Mouse (Mus musculus) embryonic facial prominence, embryonic 13.5 days (tissue): ENCODE measurements around the gene Cd300lg. TPM values are rescaled to one million over a fixed set of nuclear protein-coding genes. Genes with fewer than 3 reads are reported as not detected.

Source experiments
- ATAC-seq: fragments of 200-750 bp; cut with Nextera tagmentation; 2 replicates; pipeline ENCODE4 v1.8.0; 2017; ENCODE audit warnings: low read depth; ENCODE audit not compliant: insufficient number of reproducible peaks, insufficient read depth, low FRiP score, low TSS enrichment
- H3K27ac ChIP-seq: fragments of 300-500 bp; sonication (generic); 2 replicates; pipeline ENCODE4 v1.5.1; 2015; ENCODE audit warnings: moderate library complexity, mild to moderate bottlenecking, inconsistent platforms
- H3K27me3 ChIP-seq: fragments of 300-500 bp; sonication (generic); 2 replicates; pipeline ENCODE4 v1.6.1; 2015; ENCODE audit warnings: mild to moderate bottlenecking, inconsistent platforms
- H3K36me3 ChIP-seq: fragments of 300-500 bp; sonication (generic); 2 replicates; pipeline ENCODE4 v1.6.1; 2015; ENCODE audit warnings: mild to moderate bottlenecking, inconsistent platforms
- H3K4me1 ChIP-seq: fragments of 300-500 bp; sonication (generic); 2 replicates; pipeline ENCODE4 v1.6.1; 2015; ENCODE audit warnings: inconsistent platforms
- H3K4me2 ChIP-seq: fragments of 300-500 bp; sonication (generic); 2 replicates; pipeline ENCODE4 v1.6.1; 2015; ENCODE audit warnings: moderate library complexity, mild to moderate bottlenecking, inconsistent platforms
- H3K4me3 ChIP-seq: fragments of 300-500 bp; sonication (generic); 2 replicates; pipeline ENCODE4 v1.5.1; 2015; ENCODE audit warnings: mild to moderate bottlenecking, inconsistent platforms
- H3K9ac ChIP-seq: fragments of 300-500 bp; sonication (generic); 2 replicates; pipeline ENCODE4 v1.6.1; 2015; ENCODE audit warnings: mild to moderate bottlenecking, inconsistent platforms
- H3K9me3 ChIP-seq: fragments of 300-500 bp; sonication (generic); 2 replicates; pipeline ENCODE4 v1.6.1; 2016; ENCODE audit warnings: inconsistent platforms
- WGBS: fragments of 180-500 bp; shearing (Covaris S2); methylation state at CpG from one replicate; pipeline ENCODE4 v1.1.7; 2015; ENCODE audit warnings: mixed read lengths; 5-methylcytosine and 5-hydroxymethylcytosine counted together
- polyA plus RNA-seq: library from polyadenylated mRNA; unstranded; fragments of >200 nt; fragmentation: Nextera tagmentation; extraction: Ambion mirVana; gene quantifications from 2 replicates; pipeline ENCODE4 v1.2.1, GENCODE M21; 2015

Gene Cd300lg
- polyA plus RNA-seq, 1 experiment from 2014 or later, result 0.45 TPM

- 70% methylated on average over 13 of the region's 13 CpGs for WGBS
- Histone ChIP-seq H3K36me3 (peaks cover 11% of the 10 kb centered on the region; the same call in 1 of the 2 replicates), H3K9ac (no peak overlapping the region), H3K9me3 (no peaks in the 10 kb centered on the region), H3K4me1 (no peaks in the 10 kb centered on the region), H3K27me3 (no peaks in the 10 kb centered on the region), H3K4me3 (no peak overlapping the region), H3K4me2 (no peak overlapping the region), H3K27ac (no peak overlapping the region)
- ATAC-seq, result no peak
Observed at GRCm38 (mm10) chr11:102010140-102010539, 31.2 kb upstream of the Cd300lg start.

DNA sequence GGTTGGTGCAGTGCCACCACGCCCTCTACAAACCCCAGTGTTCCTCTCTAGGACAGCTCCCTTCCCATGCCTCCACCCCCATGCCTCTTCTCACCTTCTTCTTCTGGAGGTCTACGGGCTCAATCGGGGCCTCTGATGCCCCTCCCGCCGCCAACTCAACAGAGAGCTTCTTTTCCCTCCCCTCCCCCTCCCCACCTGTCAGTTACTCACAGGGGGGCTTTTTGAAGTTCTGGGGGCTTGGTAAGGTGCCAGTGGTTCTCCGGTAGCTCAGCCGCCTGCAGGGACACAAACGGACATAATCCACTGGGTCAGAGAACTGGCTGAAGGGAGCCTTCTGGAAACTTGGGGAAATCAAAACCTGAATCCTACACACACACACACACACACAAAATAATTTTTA, 29.8 kb upstream of the Cd300lg start:
- Histone ChIP-seq H3K9me3 (no peaks in the 10 kb centered on the region), H3K27ac (no peak overlapping the region), H3K4me2 (no peak overlapping the region), H3K27me3 (no peaks in the 10 kb centered on the region), H3K4me3 (no peak overlapping the region), H3K9ac (no peak overlapping the region), H3K36me3 (peaks cover 11% of the 10 kb centered on the region; the same call in 1 of the 2 replicates), H3K4me1 (no peaks in the 10 kb centered on the region)
- WGBS, result 73% methylated on average over 8 of the region's 8 CpGs
- no peak for ATAC-seq

DNA sequence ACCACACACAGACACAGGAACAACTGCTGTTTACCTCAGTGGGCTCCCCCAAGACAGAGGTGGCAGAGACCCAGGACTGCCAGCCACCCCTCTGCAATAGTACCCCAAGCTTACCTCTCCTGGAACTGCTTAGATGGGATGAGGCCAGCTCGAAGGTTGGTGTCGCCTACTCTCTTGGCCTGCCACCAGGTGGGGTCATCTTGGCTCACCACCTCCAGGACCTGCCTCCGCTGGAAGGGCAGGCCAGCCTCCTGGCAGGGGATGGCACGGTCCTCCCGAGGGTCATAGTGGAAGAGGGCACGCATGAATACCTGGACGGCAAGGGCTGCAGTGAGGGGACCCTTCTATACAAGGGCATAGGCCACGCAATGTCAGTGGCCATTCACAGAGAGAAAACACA, 28.1 kb upstream of the Cd300lg start:
- H3K4me1 ChIP-seq, result no peaks in the 10 kb centered on the region
- no peak for ATAC-seq
- H3K4me2 ChIP-seq, result no peak overlapping the region
- no peak overlapping the region for H3K9ac ChIP-seq
- no peak overlapping the region for H3K27ac ChIP-seq
- WGBS, result 84% methylated on average over 8 of the region's 8 CpGs
- H3K27me3 ChIP-seq, result no peaks in the 10 kb centered on the region
- no peaks in the 10 kb centered on the region for H3K9me3 ChIP-seq
- no peak overlapping the region for H3K4me3 ChIP-seq
- H3K36me3 ChIP-seq, result peaks cover 12% of the 10 kb centered on the region; the same call in 1 of the 2 replicates

DNA sequence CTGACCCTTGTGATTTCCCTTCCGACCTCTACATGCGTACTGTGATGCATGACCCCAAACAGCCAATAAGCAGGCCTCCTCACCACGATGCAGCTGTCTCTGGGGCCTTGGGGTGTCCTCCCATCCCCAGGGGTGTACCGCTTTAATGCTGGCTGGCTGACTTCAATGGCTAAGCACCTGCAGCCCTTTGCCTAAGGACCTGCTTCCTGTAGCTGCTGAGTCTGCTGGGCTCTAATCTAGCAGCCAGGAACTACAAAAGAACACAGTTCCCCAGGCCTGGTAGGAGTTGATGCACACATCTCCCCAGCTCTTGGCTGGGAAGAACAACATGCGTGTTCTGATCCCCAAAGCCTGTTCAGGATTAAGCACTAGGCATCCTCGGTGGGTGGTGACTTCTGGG, 25.8 kb upstream of the Cd300lg start:
- WGBS, result 56% methylated on average over 6 of the region's 6 CpGs
- Histone ChIP-seq H3K4me1 (no peaks in the 10 kb centered on the region), H3K36me3 (peaks cover 9% of the 10 kb centered on the region; the same call in 1 of the 2 replicates), H3K9me3 (no peaks in the 10 kb centered on the region), H3K4me3 (no peak overlapping the region), H3K27ac (no peak overlapping the region), H3K4me2 (no peak overlapping the region), H3K27me3 (no peaks in the 10 kb centered on the region), H3K9ac (no peak overlapping the region)
- ATAC-seq, result no peak

DNA sequence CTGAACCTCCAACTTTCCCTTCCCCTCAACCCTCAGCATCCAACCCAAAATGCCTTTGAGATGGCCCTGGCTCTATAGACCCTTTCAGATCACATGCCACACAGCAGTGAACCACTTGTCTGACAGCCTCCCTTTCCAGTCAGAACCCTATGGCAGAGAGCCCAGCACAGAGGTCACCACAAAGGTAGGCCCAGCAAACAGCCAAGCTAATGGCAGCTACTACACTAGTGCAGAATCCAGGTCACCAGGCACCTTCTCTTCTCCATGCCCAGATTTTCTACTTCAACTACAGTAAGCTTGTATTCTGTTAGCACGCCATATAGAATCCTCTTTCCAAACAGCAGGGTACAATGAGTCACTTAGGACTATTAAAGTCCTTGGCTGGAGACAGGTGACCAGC, 25.2 kb upstream of the Cd300lg start:
- Histone ChIP-seq H3K27ac (no peak overlapping the region), H3K27me3 (no peaks in the 10 kb centered on the region), H3K9ac (no peak overlapping the region), H3K4me1 (peaks cover under 1% of the 10 kb centered on the region; the same call in 1 of the 2 replicates), H3K9me3 (no peaks in the 10 kb centered on the region), H3K36me3 (peaks cover 5% of the 10 kb centered on the region; the same call in 1 of the 2 replicates), H3K4me2 (no peak overlapping the region), H3K4me3 (no peak overlapping the region)
- no peak for ATAC-seq
- 92% methylated on average over 1 of the region's 1 CpGs for WGBS

DNA sequence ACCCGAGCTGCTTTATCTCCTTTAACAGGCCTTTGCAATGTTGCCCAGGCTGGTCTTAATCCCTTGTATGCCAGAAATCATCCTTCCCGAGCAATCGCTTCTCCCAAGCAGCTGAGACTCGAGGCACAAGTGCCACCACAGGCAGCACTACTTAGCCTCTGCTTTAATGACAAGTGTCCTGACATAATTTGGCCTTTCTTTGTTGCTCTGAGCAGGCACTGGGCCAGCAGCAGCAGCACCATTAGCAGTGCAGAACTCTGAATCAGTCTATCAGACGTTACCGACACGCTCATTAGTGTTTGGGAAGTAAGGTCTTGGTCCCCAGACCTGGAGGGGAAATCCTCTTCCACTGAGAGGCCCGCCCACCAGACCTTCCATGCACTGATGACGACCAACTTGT, 21.6 kb upstream of the Cd300lg start:
- Histone ChIP-seq H3K27me3 (no peaks in the 10 kb centered on the region), H3K9me3 (no peaks in the 10 kb centered on the region), H3K4me3 (no peak overlapping the region), H3K9ac (no peak overlapping the region), H3K36me3 (0 out of 2 replicates have a peak, but pooled peaks cover 3% of the 10 kb centered on the region), H3K4me1 (peaks cover 4% of the 10 kb centered on the region; the same call in 1 of the 2 replicates), H3K4me2 (no peak overlapping the region), H3K27ac (no peak overlapping the region)
- ATAC-seq, result no peak
- 74% methylated on average over 9 of the region's 9 CpGs for WGBS

- 38% methylated on average over 5 of the region's 5 CpGs for WGBS
- no peaks in the 10 kb centered on the region for H3K9me3 ChIP-seq
- H3K4me1 ChIP-seq, result peaks cover 9% of the 10 kb centered on the region; the same call in 1 of the 2 replicates
- H3K4me2 ChIP-seq, result no peak overlapping the region
- H3K36me3 ChIP-seq, result 0 out of 2 replicates have a peak, but pooled peaks cover 3% of the 10 kb centered on the region
- H3K27me3 ChIP-seq, result 0 out of 2 replicates have a peak, but pooled peaks cover 7% of the 10 kb centered on the region
- H3K9ac ChIP-seq, result no peak overlapping the region
- ATAC-seq, result no peak
- H3K4me3 ChIP-seq, result no peak overlapping the region
- H3K27ac ChIP-seq, result no peak overlapping the region
Observed at GRCm38 (mm10) chr11:102021196-102021595, 20.1 kb upstream of the Cd300lg start.

DNA sequence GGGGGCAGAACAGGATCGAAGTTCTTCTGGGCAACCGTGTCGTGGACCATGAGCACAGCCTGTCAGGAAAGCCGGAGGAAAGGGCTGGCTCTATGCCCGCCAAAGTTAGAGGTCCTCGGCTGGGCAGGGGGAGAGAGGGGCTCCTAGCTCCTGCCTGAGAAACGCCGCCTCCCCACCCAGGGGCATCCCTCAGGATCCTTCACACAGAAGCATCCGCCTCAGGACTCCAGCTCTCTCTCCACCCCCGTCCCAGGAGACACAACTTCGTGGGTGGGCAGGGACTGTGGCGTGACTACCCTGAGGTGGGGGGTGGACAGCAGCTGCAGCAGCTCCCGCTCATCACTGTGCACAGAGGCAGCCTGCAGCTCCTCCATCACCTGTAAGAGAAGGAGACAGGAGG, 17.9 kb upstream of the Cd300lg start:
- no peaks in the 10 kb centered on the region for H3K36me3 ChIP-seq
- no peak overlapping the region for H3K27ac ChIP-seq
- no peak overlapping the region for H3K4me2 ChIP-seq
- H3K4me3 ChIP-seq, result no peak overlapping the region
- ATAC-seq, result no peak
- no peak overlapping the region for H3K9ac ChIP-seq
- peaks cover 18% of the 10 kb centered on the region; the same call in 1 of the 2 replicates for H3K4me1 ChIP-seq
- H3K9me3 ChIP-seq, result no peaks in the 10 kb centered on the region
- 0 out of 2 replicates have a peak, but pooled peaks cover 10% of the 10 kb centered on the region for H3K27me3 ChIP-seq
- WGBS, result 76% methylated on average over 13 of the region's 13 CpGs

DNA sequence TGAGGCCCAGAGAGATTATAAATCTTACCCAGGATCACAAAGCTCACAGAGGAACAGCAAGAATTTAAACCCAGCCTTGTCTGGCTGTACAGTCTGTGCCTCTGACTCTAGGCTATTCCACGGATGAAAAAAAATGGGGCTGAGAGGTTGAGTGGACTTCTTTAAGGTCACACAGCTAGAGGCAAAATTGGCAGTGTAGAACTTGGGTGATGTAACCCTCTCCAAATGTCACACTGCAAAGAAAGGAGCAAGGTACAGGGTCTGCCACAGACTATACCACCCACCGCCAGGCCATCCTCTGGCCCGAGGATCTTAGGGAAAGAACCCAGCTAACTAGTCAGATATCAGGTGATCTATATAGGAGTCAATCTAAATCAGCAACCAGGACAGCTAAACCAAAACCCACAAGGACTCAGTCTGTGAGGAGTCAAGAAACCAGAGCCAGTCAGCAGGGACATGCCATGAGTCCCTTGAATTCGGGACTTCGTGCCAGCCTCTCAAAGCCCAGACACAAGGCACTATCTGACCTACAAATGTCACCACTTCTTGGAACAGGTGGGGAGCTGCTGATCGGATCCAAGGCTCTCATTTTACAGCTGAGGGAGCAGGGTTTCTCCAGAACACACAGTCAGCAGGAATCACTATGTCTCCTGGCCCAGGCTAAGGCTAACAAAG, 17.1 kb upstream of the Cd300lg start:
- 81% methylated on average over 6 of the region's 6 CpGs for WGBS
- no peak for ATAC-seq

DNA sequence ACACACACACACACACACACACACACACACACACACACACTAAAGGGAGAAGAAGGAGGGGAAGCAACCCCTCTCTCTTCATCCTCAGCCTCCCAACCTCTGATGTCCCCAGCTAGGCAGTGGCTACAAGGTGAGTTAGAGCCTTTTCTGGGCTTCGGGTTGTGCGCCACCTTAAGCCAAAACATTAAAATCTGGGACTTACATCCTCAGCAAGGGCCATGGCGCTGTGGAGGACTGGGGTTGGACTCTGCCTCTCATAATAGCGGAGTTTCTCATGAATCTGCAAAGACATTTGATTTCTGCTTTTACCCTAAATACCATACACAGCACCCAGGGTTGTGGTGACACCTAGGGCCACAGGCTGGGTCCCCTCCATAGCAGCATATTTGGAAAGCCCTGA, 16.4 kb upstream of the Cd300lg start:
- 82% methylated on average over 4 of the region's 4 CpGs for WGBS

More for the DNA sequence above, 17.1 kb upstream of the Cd300lg start:
- H3K27ac ChIP-seq, result no peak overlapping the region
- H3K36me3 ChIP-seq, result no peaks in the 10 kb centered on the region
- no peak overlapping the region for H3K4me3 ChIP-seq
- no peak overlapping the region for H3K4me2 ChIP-seq
- peaks cover 18% of the 10 kb centered on the region; the same call in 1 of the 2 replicates for H3K4me1 ChIP-seq
- no peaks in the 10 kb centered on the region for H3K9me3 ChIP-seq
- 0 out of 2 replicates have a peak, but pooled peaks cover 10% of the 10 kb centered on the region for H3K27me3 ChIP-seq
- no peak overlapping the region for H3K9ac ChIP-seq

DNA sequence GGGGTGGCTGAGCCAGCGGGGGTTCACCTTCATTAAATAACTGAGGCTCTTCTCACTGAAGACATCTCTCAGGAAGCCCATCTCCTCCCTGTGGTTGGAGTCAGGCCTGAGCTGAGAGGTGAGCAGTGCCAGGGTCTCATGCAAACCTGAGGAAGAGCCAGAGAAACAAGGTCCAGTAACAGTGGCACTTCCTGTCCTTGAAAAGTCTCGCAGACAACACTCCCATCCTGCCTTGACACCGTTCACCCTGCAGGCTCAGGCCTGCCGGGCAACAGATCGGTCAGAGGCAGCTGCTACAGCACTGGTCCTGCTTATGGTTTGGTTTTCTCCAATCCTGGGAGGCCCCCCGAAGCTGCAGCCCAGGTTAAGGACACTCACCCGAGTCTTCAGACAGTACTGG, 16.0 kb upstream of the Cd300lg start:
- Histone ChIP-seq H3K27ac (no peak overlapping the region), H3K4me2 (peak overlapping the region; percentile 92; the same call in 1 of the 2 replicates), H3K4me1 (peaks cover 18% of the 10 kb centered on the region; the same call in 1 of the 2 replicates), H3K27me3 (0 out of 2 replicates have a peak, but pooled peaks cover 12% of the 10 kb centered on the region), H3K4me3 (no peak overlapping the region), H3K9me3 (no peaks in the 10 kb centered on the region), H3K36me3 (no peaks in the 10 kb centered on the region), H3K9ac (no peak overlapping the region)
- no peak for ATAC-seq
- WGBS, result 35% methylated on average over 7 of the region's 7 CpGs

More for the DNA sequence above, 16.4 kb upstream of the Cd300lg start:
- H3K9ac ChIP-seq, result no peak overlapping the region
- H3K9me3 ChIP-seq, result no peaks in the 10 kb centered on the region
- H3K36me3 ChIP-seq, result no peaks in the 10 kb centered on the region
- H3K27ac ChIP-seq, result no peak overlapping the region
- H3K27me3 ChIP-seq, result 0 out of 2 replicates have a peak, but pooled peaks cover 12% of the 10 kb centered on the region
- H3K4me2 ChIP-seq, result no peak overlapping the region
- no peak overlapping the region for H3K4me3 ChIP-seq
- ATAC-seq, result no peak
- peaks cover 18% of the 10 kb centered on the region; the same call in 1 of the 2 replicates for H3K4me1 ChIP-seq
